Mouse (Mus musculus): ENCODE measurements at regions not wholly inside any gene's neighbourhood (a gene's known extent, or its start where the extent isn't known, plus 50 kb on each side); places are given as distances from the start of the nearest gene placed in this dataset.

GRCm38 (mm10) chr9:33934071-33934470 is 551.6 kb upstream of the Kirrel3 start:
- DNase-seq (ENCODE audit: extremely low spot score in 1 of 2, low spot score in 2 of 2): no peak
- intact Hi-C loops (cut with DNase I): no loop called here

GRCm38 (mm10) chr9:33954319-33954718 is 531.4 kb upstream of the Kirrel3 start:
- no peak for DNase-seq (ENCODE audit: extremely low spot score in 1 of 2, low spot score in 2 of 2)
- intact Hi-C loops (cut with DNase I): no loop called here
